Mouse (Mus musculus) layer of hippocampus, adult 18-20 months (tissue): ENCODE measurements around the gene Scnn1g. TPM values are rescaled to one million over a fixed set of nuclear protein-coding genes. Genes with fewer than 3 reads are reported as not detected.

Experiments
- DNase-seq, 2 experiments: peaks; one replicate each; pipeline ENCODE4 v3.0.0; 2022; ENCODE audit warnings: low spot score in 2 of 2
- total RNA-seq, 2 experiments: library from RNA; stranded (reverse); gene quantifications; 2 replicates each; pipeline ENCODE4 v1.2.3; 2021

Gene Scnn1g
- total RNA-seq, 2 experiments from 2014 or later = 0.10 to 0.30 TPM

DNA sequence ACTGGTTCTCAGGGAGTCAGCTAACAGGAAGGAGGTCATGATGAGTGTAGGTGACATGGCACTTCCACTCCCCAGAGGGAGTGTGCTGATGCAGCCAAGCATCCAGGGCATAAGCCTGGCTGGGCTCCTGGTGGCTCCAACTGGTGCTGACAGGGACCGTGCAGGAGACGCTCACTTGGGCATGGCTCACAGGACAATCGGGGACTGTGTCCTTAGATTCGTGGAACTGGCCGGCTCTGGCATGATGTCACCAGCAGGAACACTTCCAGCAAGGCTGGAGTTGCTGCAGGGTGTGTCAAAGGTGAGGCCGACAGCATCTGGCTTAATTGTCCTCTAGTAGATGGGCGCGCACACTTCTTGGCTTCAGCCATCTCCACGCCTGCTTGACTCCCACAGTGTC lies 34.7 kb downstream of the Scnn1g start:
- DNase-seq = no peak

- DNase-seq = no peak
These were observed 44.3 kb downstream of the Scnn1g start for GRCm38 (mm10) chr7:121778553-121778952.

- DNase-seq = no peak
These were observed 44.7 kb downstream of the Scnn1g start for GRCm38 (mm10) chr7:121778980-121779379.

DNA sequence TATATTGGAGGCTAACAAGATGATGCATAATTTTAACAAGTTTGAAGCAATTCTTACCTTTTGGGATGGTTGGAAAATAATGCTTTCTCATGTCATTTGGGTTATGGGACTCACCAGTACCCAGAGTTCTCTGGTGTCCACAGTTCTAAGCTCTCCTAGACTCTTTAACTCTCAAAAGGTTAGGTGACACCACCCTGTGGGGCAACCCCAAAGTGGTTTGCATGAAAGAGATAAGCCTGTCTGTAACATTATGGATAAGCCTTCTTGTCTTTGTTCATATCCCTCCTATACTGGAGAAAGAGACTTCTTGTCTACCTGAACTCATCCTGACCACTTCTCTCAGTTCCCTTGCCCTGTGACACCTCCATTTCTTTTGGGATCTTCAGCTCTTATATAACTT lies 45.1 kb downstream of the Scnn1g start:
- DNase-seq = no peak

DNA sequence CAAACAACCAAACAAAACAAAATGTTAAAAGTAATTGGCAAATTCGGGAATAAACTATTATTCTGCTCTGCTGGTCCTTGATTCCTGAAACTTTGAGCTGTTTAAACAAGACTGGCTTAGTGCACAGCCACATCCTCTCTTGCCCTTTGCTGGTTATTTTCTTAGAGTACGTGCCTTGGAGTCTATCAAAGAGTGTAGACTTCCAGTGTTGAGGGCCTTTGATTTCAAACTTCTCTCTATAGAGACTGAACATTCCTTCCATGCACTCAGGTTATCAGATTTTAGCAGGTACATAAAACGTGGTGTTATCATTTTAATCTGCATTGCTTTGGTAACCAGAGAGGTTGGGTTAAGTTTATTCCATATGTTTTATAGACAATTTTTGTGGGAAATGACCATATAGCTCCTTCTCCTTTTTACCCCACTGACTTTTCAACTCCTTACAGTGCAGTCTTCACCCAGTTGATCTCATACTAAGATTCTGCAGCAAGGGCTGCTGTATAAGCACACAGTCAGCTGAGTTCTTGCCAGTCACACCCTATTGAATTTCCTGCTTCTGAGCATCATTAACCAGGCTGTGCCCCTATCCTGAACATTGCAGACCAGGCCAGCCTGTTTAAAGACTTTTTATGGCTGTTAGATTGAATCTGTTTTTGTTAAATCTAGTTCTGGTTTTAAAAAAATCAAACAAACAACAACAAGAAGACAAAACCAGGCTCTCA lies 48.1 kb downstream of the Scnn1g start:
- no peak for DNase-seq

DNA sequence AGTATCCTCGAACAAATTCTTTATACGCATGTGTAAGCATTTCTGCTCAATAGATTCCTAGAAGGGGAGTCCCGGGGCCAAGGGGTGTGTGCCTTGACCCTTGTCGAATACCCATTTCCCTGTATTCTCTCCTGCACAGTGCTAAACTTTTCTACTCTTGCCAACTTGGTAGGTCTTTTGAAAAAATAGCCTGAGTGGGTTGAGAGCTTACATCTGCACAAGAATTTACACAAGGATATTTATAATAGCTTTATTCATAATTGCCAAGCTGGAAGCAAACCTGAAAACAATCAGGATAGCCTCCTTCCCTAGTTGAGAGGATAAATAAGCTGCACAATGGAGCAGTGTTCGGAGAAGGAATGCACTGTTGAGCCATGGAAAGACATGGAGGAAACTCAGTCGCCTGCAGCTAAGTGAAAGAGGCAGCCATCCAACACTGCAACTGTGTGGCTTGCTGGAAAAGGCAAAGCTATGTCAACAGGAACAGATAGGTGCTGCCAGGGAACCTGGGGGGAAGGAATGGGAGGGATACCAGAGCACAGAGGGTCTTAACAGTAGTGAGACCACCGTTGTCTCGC lies 51.5 kb downstream of the Scnn1g start:
- DNase-seq = no peak

DNA sequence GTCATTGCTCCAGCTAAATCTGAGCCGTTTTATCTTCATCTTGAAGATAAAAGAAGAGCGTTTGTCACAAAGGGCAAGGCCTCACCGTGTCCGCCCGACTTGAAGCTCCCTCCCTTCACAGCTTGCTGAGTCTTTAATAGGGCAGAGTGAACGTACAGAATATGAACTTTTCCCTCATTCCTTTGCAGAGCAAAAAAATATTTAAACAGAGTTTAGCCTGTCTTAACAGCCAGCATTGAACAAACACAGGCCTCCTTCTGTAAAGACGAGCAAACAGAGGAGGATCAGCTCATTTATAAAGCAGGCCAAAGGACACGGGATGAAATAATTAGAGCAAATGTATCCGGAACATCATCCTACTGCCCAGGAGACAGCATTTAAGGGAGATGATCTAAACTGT lies 63.5 kb downstream of the Scnn1g start:
- DNase-seq = no peak

- no peak for DNase-seq
These were observed 68.2 kb downstream of the Scnn1g start for GRCm38 (mm10) chr7:121802471-121802870.

GRCm38 (mm10) chr7:121803011-121803410 lies 68.7 kb downstream of the Scnn1g start:
- no peak for DNase-seq

DNA sequence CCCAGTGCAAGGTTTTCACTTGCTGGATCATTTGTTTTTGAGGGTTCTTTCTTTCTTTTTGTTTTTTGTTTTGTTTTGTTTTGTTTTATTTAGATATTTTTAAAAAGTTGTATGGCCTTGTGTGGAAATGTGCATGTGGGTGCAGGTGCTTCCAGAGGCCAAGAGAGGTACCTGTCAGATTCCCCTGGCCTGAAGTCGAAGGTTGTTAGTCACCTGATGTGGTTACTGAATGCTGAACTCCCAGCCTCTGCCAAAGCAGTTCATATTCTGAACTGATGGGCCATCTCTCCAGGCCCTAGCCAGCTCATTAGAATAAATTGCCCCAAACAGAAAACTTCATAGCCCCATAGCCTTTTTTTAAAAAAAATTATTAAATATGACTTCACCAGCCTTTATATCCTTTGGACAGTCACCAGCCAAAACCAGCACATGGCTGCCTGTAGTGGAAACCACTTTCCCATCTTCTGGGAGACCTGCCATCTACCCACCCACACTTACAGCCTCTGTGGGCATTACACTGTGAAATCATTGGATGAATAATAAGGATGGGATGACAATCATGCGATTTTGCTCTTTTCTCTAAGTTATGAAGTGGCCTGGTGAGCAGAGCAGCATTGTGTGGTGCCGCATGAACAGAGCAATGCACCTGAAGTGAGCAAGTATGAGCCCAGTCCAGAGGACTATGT lies 71.7 kb downstream of the Scnn1g start:
- peak; percentile 74 to 77 for DNase-seq

DNA sequence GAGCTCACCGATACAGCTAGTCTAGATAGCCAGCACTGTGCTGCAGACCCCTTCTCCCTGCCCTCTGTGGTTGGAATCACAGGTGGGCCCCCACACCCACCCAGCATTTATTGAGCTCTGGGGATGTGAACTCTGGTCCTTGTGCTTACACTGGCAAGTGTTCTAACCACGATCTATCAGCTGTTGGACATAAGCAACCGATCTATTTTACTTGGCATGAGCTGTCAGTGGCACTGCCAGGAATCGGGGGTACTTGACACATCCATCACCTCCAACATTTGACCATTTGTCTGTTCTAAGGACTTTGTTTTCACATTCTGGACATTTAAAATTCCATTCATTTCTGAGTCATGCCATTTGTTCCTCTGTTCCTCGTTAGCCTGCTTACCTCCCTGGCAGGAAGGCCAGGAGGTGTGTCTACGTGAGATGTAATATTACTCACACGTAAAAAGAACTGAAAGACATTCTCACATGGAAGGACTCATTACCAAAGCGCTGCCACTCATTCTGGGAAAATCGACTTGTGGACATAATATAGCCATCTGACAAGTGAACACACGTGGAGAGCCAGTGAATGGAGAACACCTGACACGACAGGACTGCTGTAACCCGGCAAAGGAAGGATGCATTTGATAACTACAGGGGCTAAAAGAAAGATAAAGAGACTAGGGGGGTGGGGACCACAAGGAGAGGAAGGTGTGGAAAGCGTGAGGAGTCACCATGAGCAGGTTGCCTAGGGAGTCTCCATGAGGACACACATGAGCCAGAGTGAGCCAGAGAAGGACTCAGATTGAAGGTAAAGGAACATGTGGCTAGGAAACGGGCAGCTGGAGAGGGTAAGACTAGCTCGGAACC lies 73.7 kb downstream of the Scnn1g start:
- no peak for DNase-seq

Other genes starting within 250 kb of the Scnn1g start
- 10 to 100 TPM; 71.0 to 73.7 TPM for gene Usp31, start 27.2 kb upstream of the Scnn1g start, total RNA-seq
- gene Scnn1b, start 130.6 kb downstream of the Scnn1g start, total RNA-seq = not detected
- gene Cog7, start 247.2 kb downstream of the Scnn1g start, total RNA-seq = 10 to 100 TPM; 41.5 to 46.0 TPM